Mouse (Mus musculus): ENCODE results near the gene Unc13b.

DNA sequence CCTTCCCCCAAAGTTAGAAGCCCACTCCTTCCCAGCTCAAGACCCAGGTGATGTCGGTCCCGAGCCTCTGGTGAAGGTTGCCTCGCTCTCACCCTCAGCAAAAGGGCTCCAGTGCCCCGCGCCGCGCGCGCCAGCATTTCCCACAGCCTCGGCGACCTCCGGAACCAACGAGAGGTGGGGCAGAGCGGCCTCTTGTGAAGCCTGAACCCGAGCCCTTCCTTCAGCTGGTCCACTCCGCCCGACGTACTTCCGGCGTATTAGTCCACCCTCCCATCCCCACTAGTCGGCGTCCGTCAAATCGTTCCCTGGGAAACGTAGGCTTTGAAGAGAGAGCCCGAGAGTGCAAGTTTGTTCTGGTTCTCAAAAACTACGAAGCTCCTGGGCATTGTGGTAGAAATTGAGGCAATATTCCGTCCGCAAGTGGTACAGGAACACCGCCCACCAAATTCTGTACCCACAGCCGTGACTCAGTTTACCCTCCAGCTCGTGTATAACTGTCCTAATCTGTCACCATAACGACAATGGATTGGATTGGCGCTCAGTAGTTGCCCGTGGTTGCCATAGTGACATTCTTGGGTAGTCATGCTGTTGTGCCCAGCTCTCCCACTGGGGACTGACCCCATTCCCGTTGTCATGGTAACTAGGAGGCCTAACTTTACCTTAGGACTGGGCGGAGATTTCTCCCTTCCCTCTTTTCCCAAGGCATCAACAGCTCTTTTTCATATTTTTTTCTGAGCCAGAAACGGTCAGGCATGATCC, 27.3 kb upstream of the Unc13b start, which contains the start of gene Stoml2:
- no peak; the same call in 1 of the 2 replicates for TF ChIP-seq EP300 (IDR thresholded peaks at IDR 0.05; ENCODE audit: low read depth)
- peak; percentile 72 for TF ChIP-seq CTCF (IDR thresholded peaks at IDR 0.05; ENCODE audit: low read depth)

All from liver, postnatal 0 days (tissue).